Mouse (Mus musculus) cerebellum, adult 2 months (tissue): ENCODE measurements around the gene Cyp17a1.

Source experiments
- CTCF ChIP-seq: fragments of 200-500 bp; IDR thresholded peaks from 2 replicates; pipeline ENCODE4 v1.5.1; 2011; ENCODE audit warnings: low read depth, mild to moderate bottlenecking, control low read depth, low read length, moderate library complexity, borderline replicate concordance; ENCODE audit not compliant: insufficient read depth
- POLR2A ChIP-seq: fragments of 200-500 bp; IDR thresholded peaks from 2 replicates; pipeline ENCODE4 v1.6.1; 2011; ENCODE audit warnings: low read length, control low read depth, borderline replicate concordance; ENCODE audit not compliant: insufficient read depth

DNA sequence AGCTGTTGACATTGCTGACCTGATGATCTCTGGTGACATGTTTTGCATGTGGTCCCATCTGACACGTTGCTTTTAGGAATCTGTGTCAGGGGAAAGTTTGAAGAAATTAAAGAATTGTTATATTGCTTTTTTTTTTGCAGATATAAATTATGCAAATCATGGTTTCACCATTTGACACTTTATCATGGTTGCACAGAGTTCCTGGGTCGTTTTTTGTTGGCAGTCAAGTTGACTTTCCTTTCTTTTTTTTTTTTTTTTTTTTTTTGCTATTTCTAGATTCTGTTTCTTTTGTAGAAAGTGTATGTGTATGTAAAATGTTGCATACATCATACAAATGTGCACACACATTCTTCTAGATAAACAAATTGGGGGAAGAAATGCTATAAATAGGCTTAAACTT is 18.1 kb upstream of the Cyp17a1 start:
- TF ChIP-seq POLR2A: no peak
- no peak for TF ChIP-seq CTCF
